Mouse (Mus musculus) midbrain, embryonic 14.5 days (tissue): ENCODE measurements around the gene Vps53. TPM values are rescaled to one million over a fixed set of nuclear protein-coding genes. Genes with fewer than 3 reads are reported as not detected.

ENCODE experiments used
- ATAC-seq: fragments of 200-750 bp; cut with Nextera tagmentation; 2 replicates; pipeline ENCODE4 v1.8.0; 2017; ENCODE audit warnings: moderate number of reproducible peaks, moderate library complexity; ENCODE audit not compliant: low FRiP score, low TSS enrichment
- DNase-seq: peaks from one replicate; pipeline ENCODE4 v3.0.0-alpha.2; 2015
- H3K27ac ChIP-seq: fragments of 300-500 bp; sonication (generic); replicated peaks from 2 replicates; pipeline ENCODE4 v1.5.1; 2014; ENCODE audit warnings: mild to moderate bottlenecking, low read depth, low read length, moderate library complexity
- H3K27me3 ChIP-seq: fragments of 300-500 bp; sonication (generic); 2 replicates; pipeline ENCODE4 v1.6.1; 2014; ENCODE audit warnings: low read length, control low read depth, mixed read lengths; ENCODE audit not compliant: control insufficient read depth, insufficient read depth
- H3K36me3 ChIP-seq: fragments of 300-500 bp; sonication (generic); 2 replicates; pipeline ENCODE4 v1.6.1; 2014; ENCODE audit warnings: low read length, control low read depth; ENCODE audit not compliant: control insufficient read depth, insufficient read depth
- H3K4me1 ChIP-seq: fragments of 300-500 bp; sonication (generic); 2 replicates; pipeline ENCODE4 v1.6.1; 2014; ENCODE audit warnings: mild to moderate bottlenecking, antibody characterized with exemption, low read length, control low read depth; ENCODE audit not compliant: control insufficient read depth, insufficient read depth
- H3K4me2 ChIP-seq: fragments of 300-500 bp; sonication (generic); 2 replicates; pipeline ENCODE4 v1.6.1; 2014; ENCODE audit warnings: mild to moderate bottlenecking, low read length, moderate library complexity
- H3K4me3 ChIP-seq: fragments of 300-500 bp; sonication (generic); replicated peaks from 2 replicates; pipeline ENCODE4 v1.5.1; 2014; ENCODE audit warnings: low read depth, low read length
- H3K9ac ChIP-seq: fragments of 300-500 bp; sonication (generic); replicated peaks from 2 replicates; pipeline ENCODE4 v1.6.1; 2014; ENCODE audit warnings: mild to moderate bottlenecking, low read length, moderate library complexity
- H3K9me3 ChIP-seq: fragments of 300-500 bp; sonication (generic); 2 replicates; pipeline ENCODE4 v1.6.1; 2016; ENCODE audit warnings: low read length, control low read depth, mixed read lengths; ENCODE audit not compliant: control insufficient read depth
- WGBS: fragments of 180-500 bp; shearing (Covaris S2); extraction: QIAGEN DNeasy Blood & Tissue Kit; methylation state at CpG from one replicate; pipeline ENCODE4 v1.1.7; 2014; 5-methylcytosine and 5-hydroxymethylcytosine counted together
- polyA plus RNA-seq: library from polyadenylated mRNA; unstranded; fragments of >200 nt; fragmentation: Nextera tagmentation; extraction: Ambion mirVana; gene quantifications from 2 replicates; pipeline ENCODE4 v1.2.1, GENCODE M21; 2014

Vps53 gene
- polyA plus RNA-seq, 1 experiment from 2014 or later: 66.8 TPM

GRCm38 (mm10) chr11:76135641-76136437 is 43.6 kb downstream of the Vps53 start:
- Histone ChIP-seq H3K9ac (no peak overlapping the region), H3K4me3 (no peak overlapping the region), H3K4me1 (no peaks in the 10 kb centered on the region), H3K4me2 (no peak overlapping the region), H3K27me3 (no peaks in the 10 kb centered on the region), H3K36me3 (peaks cover 63% of the 10 kb centered on the region), H3K9me3 (no peaks in the 10 kb centered on the region), H3K27ac (no peak overlapping the region)
- WGBS: 89% methylated on average over 7 of the region's 7 CpGs
- DNase-seq (no peak), ATAC-seq (no peak)

- no peak overlapping the region for H3K4me3 ChIP-seq
- H3K27me3 ChIP-seq: no peaks in the 10 kb centered on the region
- DNase-seq: no peak
- no peak for ATAC-seq
- H3K36me3 ChIP-seq: peaks cover 51% of the 10 kb centered on the region
- H3K4me1 ChIP-seq: no peaks in the 10 kb centered on the region
- no peaks in the 10 kb centered on the region for H3K9me3 ChIP-seq
- H3K9ac ChIP-seq: no peak overlapping the region
- H3K4me2 ChIP-seq: no peak overlapping the region
- 91% methylated on average over 5 of the region's 5 CpGs for WGBS
- no peak overlapping the region for H3K27ac ChIP-seq
These were observed 48.6 kb downstream of the Vps53 start for GRCm38 (mm10) chr11:76130859-76131258.

GRCm38 (mm10) chr11:76125386-76125785 is 54.1 kb downstream of the Vps53 start:
- H3K9ac ChIP-seq: no peak overlapping the region
- no peaks in the 10 kb centered on the region for H3K27me3 ChIP-seq
- peaks cover 50% of the 10 kb centered on the region for H3K36me3 ChIP-seq
- no peak for ATAC-seq
- no peak overlapping the region for H3K4me2 ChIP-seq
- H3K9me3 ChIP-seq: no peaks in the 10 kb centered on the region
- H3K27ac ChIP-seq: no peak overlapping the region
- no peak for DNase-seq
- H3K4me1 ChIP-seq: no peaks in the 10 kb centered on the region
- 90% methylated on average over 8 of the region's 8 CpGs for WGBS
- H3K4me3 ChIP-seq: no peak overlapping the region

GRCm38 (mm10) chr11:76123517-76123916 is 55.9 kb downstream of the Vps53 start:
- 92% methylated on average over 1 of the region's 1 CpGs for WGBS
- DNase-seq (no peak), ATAC-seq (no peak)
- Histone ChIP-seq H3K27ac (no peak overlapping the region), H3K9me3 (no peaks in the 10 kb centered on the region), H3K9ac (no peak overlapping the region), H3K36me3 (peaks cover 56% of the 10 kb centered on the region), H3K4me2 (no peak overlapping the region), H3K27me3 (no peaks in the 10 kb centered on the region), H3K4me1 (no peaks in the 10 kb centered on the region), H3K4me3 (no peak overlapping the region)

- no peak for ATAC-seq
- Histone ChIP-seq H3K27ac (no peak overlapping the region), H3K4me2 (no peak overlapping the region), H3K9me3 (no peaks in the 10 kb centered on the region), H3K9ac (no peak overlapping the region), H3K4me3 (no peak overlapping the region), H3K36me3 (peaks cover 65% of the 10 kb centered on the region), H3K27me3 (no peaks in the 10 kb centered on the region), H3K4me1 (no peaks in the 10 kb centered on the region)
- WGBS: 97% methylated on average over 2 of the region's 2 CpGs
- DNase-seq: no peak
These were observed 56.9 kb downstream of the Vps53 start for GRCm38 (mm10) chr11:76122571-76122970.

- H3K4me2 ChIP-seq: no peak overlapping the region
- DNase-seq: no peak
- WGBS: 93% methylated on average over 4 of the region's 4 CpGs
- no peaks in the 10 kb centered on the region for H3K27me3 ChIP-seq
- H3K27ac ChIP-seq: no peak overlapping the region
- no peaks in the 10 kb centered on the region for H3K9me3 ChIP-seq
- ATAC-seq: no peak
- no peak overlapping the region for H3K9ac ChIP-seq
- H3K4me3 ChIP-seq: no peak overlapping the region
- no peaks in the 10 kb centered on the region for H3K4me1 ChIP-seq
- H3K36me3 ChIP-seq: peaks cover 79% of the 10 kb centered on the region
These were observed 58.4 kb downstream of the Vps53 start for GRCm38 (mm10) chr11:76121086-76121485.

- Histone ChIP-seq H3K4me1 (no peaks in the 10 kb centered on the region), H3K27ac (no peak overlapping the region), H3K4me2 (no peak overlapping the region), H3K9me3 (no peaks in the 10 kb centered on the region), H3K27me3 (no peaks in the 10 kb centered on the region), H3K4me3 (no peak overlapping the region), H3K36me3 (peaks cover 77% of the 10 kb centered on the region), H3K9ac (no peak overlapping the region)
- ATAC-seq (no peak), DNase-seq (no peak)
- WGBS: 79% methylated on average over 10 of the region's 10 CpGs
These were observed 59.0 kb downstream of the Vps53 start for GRCm38 (mm10) chr11:76120407-76120901.

- Histone ChIP-seq H3K4me1 (no peaks in the 10 kb centered on the region), H3K36me3 (peaks cover 43% of the 10 kb centered on the region), H3K27ac (no peak overlapping the region), H3K4me3 (no peak overlapping the region), H3K27me3 (no peaks in the 10 kb centered on the region), H3K9me3 (no peaks in the 10 kb centered on the region), H3K4me2 (no peak overlapping the region), H3K9ac (no peak overlapping the region)
- 95% methylated on average over 3 of the region's 3 CpGs for WGBS
- ATAC-seq: no peak
- DNase-seq: no peak
These were observed 69.0 kb downstream of the Vps53 start for GRCm38 (mm10) chr11:76110416-76110815.
